Mouse (Mus musculus) T-helper 2 cell (primary cell): ENCODE measurements around the gene Epb41.

Experiments
- in situ Hi-C: fragments of 300-600 bp; cut with MboI, MseI; formaldehyde crosslinking; loops from one replicate; pipeline ENCODE4 v1.15.1; 2025; ENCODE audit warnings: high pct_unique_total_duplicates

Epb41 gene

GRCm38 (mm10) chr4:132076480-132077405 lies 1.6 kb upstream of the Epb41 start:
- in situ Hi-C loops: loop anchor here (5.0 kb wide), 1 partner anchor 99 kb away; no protein-coding TSS in a partner anchor

- in situ Hi-C loops: loop anchor here (5.0 kb wide), 1 partner anchor 98 kb away; no protein-coding TSS in a partner anchor
Observed at GRCm38 (mm10) chr4:132075796-132076195, 675 bp upstream of the Epb41 start.

- in situ Hi-C loops: no loop called here
Observed at GRCm38 (mm10) chr4:132074077-132074932, 816 bp downstream of the Epb41 start, which contains the start of gene Gm10300. Gm10300 (plus strand) TSS chr4:132074697.

GRCm38 (mm10) chr4:132072946-132073345 lies 2.2 kb downstream of the Epb41 start:
- in situ Hi-C loops: no loop called here

- in situ Hi-C loops: no loop called here
Observed at GRCm38 (mm10) chr4:132072156-132072555, 3.0 kb downstream of the Epb41 start.

- in situ Hi-C loops: no loop called here
Observed at GRCm38 (mm10) chr4:132071674-132072073, 3.4 kb downstream of the Epb41 start.

GRCm38 (mm10) chr4:132067938-132068235 lies 7.2 kb downstream of the Epb41 start:
- in situ Hi-C loops: no loop called here

GRCm38 (mm10) chr4:132067112-132067937 lies 7.8 kb downstream of the Epb41 start:
- in situ Hi-C loops: no loop called here

- in situ Hi-C loops: no loop called here
Observed at GRCm38 (mm10) chr4:132066101-132066773, 8.9 kb downstream of the Epb41 start.

- in situ Hi-C loops: no loop called here
Observed at GRCm38 (mm10) chr4:132065578-132065977, 9.5 kb downstream of the Epb41 start.

- in situ Hi-C loops: no loop called here
Observed at GRCm38 (mm10) chr4:132064550-132064949, 10.6 kb downstream of the Epb41 start.

- in situ Hi-C loops: no loop called here
Observed at GRCm38 (mm10) chr4:132062934-132063884, 11.9 kb downstream of the Epb41 start.

- in situ Hi-C loops: no loop called here
Observed at GRCm38 (mm10) chr4:132062289-132062688, 12.8 kb downstream of the Epb41 start.

- in situ Hi-C loops: no loop called here
Observed at GRCm38 (mm10) chr4:132060040-132060832, 14.9 kb downstream of the Epb41 start.

- in situ Hi-C loops: no loop called here
Observed at GRCm38 (mm10) chr4:132059541-132059940, 15.6 kb downstream of the Epb41 start.

GRCm38 (mm10) chr4:132057311-132057710 lies 17.8 kb downstream of the Epb41 start:
- in situ Hi-C loops: no loop called here

GRCm38 (mm10) chr4:132051321-132052275 lies 23.5 kb downstream of the Epb41 start:
- in situ Hi-C loops: no loop called here
